Mouse (Mus musculus) 416B (cell line): ENCODE measurements at regions not wholly inside any gene's neighbourhood (a gene's known extent, or its start where the extent isn't known, plus 50 kb on each side); places are given as distances from the start of the nearest gene placed in this dataset.

Experiments
- DNase-seq: peaks from one replicate; pipeline ENCODE4 v3.0.0; 2011; ENCODE audit warnings: low read depth

DNA sequence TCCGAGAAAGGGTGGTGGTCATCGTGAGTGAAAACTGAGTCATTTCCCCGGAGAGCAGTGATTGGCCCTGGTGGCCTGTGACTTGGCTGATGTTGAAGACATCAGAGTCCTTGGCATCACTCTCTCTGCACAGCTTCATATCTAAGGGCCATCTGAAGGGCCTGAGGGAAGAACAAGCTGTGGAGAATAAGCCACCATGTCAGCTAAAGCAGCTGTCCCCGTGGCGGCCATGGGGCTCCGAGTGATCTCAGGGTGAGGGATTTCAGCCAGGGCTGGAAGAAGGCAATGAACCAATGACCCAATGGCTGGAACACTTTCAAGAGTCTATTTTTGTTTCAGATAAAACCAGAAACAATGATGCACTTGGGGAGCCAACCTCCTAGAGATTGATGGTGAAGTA is 62.2 kb downstream of the Ttc32 start:
- DNase-seq: no peak

DNA sequence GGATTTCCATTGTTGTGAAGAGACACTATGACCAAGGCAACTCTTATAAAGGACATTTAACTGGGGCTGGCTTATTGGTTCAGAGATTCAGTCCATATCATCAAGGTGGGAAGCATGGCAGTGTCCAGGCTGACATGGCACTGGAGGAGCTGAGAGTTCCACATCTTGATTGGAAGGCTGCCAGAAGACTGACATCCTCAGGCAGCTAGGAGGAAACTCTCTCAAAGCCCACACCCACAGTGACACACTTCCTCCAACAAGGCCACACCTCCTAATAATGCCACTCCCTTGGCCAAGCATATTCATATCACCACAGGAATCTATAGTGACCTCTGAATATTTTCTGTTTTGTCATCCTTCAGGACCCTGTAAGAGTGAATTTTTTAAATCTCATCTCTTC is 65.3 kb downstream of the Ttc32 start:
- DNase-seq: peak; percentile 46

DNA sequence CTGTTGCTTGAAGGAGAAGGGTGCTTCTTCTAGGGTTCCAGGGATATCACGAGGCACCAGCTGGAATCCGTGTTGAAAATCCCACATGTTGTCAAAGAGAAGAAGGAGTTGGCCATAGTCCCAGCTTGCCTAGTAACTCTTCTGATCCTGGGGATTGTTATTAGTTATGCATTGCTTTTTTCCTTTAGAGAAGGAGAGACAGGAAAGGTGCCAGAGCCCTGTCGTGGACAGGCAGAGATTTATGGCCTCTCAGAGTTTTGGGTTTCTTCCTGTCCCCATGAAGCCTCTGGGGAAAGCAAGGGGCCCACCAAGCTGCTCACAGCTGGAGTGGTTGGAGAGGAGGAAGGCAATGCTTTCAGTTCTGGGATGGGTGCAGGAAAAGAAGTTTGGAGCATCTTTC is 76.6 kb downstream of the Ttc32 start:
- no peak for DNase-seq

DNA sequence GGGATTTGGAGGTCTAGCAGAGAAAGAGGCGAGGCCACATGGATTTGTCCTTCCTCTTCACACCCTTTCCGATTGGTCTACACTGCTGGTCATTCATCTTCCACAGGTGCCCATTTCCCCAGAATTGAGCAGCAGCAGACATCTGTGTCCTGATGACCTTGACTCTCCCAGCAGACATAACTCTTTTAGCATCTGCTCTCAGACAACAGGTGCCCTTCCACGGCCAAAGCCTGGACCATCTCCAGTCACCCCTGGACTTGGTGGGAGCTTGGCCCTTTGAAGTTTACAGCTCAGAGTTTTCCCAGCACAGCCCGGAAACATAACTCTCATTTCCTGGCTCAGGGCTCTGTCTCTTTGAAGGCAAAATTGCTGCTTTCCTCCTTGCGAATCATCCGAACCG is 80.0 kb downstream of the Ttc32 start:
- no peak for DNase-seq

DNA sequence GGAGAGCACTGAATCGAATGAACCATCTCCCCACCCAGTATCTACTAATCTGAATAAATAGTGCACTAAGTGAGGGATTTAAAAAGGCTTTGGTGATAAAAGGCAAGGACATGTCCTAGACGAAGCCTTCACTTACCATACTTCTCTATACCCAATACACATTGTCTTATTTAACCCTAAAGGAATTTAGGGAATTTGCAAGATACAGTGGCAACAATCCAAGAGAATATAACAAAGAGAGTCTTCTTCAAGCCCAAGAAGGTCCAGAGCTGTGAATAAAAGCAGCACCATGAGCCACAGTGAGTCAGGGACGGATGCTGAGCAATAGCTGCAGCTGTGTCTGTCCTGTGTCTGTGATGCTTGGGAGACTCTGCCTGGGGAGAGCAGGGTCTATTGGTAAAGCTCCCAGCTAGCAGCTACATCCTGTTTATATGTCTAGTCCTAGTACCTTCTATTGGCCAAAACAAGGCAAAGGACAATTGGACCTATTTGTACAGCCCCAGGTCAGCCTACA is 82.4 kb downstream of the Ttc32 start:
- DNase-seq: no peak

DNA sequence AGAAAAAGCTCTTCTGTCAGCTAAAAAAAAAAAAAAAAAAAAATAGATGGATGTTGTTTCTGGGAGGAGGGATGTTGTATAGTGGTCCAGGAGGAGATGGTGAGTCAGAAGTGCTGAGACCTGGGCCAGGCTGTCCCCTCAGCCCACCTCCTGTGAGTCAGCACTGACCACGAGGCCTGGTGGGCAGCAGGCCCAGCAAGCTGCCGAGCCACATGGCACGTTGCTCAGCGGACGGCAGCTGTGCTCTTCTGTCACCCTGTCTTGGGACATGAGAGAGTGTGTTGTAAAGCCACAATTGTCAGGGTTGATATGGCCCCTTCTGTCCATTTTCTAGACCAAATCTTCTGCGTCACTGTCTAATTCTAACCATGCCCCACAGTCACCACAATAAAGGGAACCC is 83.9 kb downstream of the Ttc32 start:
- no peak for DNase-seq

DNA sequence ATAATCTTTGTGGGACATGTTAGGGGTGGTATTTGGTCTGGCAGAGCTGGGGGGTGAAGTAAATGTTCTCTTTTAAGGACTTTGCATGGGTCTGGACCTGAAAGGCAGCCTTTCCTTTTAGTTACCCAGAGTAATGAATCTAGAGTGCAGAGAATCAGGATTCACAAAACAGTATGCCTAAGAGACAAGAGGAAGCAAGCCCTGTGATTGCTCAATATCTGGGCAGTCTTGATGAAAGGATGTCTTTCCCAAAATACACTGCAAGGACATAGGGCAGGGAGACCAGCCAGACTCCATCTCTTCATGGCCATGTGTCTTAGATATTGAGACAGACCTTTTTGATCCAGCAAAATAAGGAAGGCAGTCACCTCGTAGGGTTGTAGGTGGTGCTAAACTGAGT is 84.3 kb downstream of the Ttc32 start:
- no peak for DNase-seq

DNA sequence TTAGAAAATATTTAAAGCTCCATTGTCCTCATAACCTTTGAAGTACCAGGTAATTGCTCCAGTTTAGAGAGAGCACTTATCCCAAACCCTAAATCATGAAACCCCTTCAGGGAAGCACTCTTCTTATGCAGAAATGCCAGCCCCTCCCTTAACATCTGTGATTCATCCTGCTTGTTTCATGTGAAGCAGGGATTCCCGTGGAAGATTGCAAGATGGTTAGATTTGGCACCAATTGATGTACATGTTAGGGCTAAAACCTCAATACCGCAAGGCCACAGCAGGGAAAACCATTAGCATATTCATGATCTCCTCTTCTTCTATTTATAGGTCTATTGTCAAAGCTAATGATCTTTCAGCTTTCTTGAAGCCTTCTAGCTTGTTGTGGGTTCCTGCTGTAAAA is 88.8 kb downstream of the Ttc32 start:
- no peak for DNase-seq

DNA sequence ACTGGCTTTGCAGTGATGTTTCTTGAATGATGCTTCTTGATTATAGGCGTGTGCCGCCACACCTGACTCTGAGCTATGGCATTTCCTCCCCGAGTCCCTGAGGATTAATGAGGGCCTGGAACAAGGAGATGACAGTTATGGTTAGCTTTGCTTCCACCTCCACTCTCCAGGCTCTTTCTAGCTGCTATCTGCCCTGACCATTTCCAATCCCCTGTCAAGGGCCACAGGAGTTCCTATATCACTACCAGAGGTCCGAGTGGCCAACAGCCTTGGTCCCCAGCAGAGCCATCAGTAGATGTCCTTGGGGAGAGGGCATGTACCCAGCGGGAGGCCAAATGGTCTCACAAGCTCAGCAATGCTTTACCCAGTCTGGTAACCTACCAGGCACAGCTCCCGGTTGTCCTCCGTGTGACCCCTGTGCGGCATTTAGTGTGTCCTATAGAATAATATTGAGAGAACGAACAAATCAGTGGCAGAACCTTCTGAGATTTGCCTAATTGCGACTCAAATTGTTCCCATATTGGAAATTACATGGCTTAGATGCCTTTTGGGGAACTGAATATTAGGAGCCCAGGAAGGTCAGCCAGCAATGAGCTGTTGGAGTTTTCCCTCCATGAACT is 98.2 kb downstream of the Ttc32 start:
- DNase-seq: no peak

DNA sequence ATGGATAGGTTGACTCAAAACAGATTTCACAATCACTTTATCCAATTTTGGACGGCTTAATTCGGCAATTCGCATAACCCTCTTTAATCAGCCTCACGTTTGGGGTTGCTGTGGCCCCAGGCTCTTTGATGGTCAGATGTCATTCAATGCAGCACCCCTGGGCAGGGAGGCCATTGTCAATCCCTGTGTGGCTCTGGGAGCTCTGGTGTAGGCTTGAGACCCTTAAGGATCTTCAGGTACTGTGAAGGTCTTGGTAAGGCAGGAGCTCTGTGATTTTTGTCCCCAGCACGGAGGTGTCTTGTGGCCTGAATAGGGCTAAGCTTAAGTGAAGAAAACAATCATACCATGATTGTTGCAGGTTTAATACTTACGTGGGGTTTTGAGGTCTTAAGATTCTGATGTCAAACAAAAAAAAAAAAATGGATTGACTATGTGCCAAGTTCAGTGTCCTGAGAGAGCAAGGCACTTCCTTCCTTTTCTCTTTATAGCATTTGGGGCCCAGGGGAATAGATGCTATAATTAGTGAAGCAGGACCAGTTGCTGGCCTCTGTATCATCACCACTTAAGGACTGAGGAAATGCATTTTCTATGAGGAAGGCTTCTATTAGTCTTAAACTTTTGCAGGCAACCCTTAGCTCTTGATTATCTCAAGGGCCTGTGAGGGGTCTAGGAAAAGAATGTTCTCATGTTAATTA is 98.9 kb downstream of the Ttc32 start:
- no peak for DNase-seq

DNA sequence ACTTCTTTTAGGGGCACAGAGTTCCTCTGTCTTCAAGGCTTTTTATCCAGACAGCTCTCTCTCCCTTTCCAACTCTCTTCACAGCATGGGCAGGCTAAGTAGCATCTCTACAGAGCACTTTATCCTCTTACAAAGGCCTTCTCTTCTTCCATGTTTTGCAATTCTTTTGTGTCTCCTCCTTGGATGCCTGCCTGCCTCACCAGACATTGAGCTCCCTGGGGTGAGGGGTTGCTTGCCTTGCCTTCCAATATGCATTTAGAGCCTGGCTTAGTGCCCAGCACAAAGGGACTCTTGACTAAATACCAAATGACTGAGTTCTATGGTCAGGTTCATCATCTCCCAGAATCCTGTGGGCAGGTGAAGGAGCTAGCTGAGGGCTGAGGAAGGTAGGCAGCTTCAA is 102.8 kb downstream of the Ttc32 start:
- no peak for DNase-seq

DNA sequence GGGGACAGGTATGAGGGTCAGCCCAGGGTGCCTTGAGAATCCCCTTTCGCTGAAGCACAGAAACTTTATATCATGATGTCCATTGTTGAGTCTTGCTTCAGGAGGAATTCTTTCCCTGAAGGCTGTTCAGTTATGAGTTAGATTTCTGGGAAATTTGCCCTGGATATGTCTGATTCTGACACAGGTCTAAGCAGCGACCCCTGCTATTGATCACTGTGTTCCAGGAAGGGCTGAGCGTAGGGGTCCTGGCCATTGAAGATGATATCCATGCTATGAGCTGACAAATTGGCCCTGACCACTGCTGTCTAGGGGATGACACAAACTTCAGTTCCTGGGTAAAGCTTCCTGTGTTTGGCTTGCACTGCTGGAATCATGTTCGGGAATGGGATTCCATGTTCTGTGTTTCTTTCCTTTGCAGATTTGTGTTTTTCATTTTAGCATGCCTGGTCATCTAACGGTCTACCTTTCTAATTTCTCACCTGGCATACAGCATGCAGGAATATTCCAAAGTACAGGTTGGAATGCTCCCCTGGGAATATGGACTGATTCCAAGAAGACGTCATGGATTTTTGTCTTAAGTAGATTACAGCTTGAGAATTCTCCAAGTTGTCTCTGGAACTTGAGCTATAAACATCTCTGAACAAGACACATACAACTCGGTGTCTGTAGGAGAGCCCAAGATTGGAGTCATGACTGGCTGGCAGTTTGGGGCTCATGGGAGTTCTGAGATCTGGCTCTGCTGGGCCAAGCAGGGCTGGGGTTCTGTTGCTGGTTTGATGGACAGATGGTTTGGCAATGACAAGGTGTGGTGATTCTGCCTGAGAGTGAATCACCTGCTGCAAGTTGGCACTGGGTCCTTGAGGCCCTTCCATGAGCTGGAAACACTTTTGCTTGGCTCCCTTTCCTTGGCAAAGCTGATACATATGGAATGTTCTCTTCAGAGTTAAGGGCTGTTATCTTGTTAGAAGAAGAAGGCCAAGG is 104.4 kb downstream of the Ttc32 start:
- DNase-seq: no peak

DNA sequence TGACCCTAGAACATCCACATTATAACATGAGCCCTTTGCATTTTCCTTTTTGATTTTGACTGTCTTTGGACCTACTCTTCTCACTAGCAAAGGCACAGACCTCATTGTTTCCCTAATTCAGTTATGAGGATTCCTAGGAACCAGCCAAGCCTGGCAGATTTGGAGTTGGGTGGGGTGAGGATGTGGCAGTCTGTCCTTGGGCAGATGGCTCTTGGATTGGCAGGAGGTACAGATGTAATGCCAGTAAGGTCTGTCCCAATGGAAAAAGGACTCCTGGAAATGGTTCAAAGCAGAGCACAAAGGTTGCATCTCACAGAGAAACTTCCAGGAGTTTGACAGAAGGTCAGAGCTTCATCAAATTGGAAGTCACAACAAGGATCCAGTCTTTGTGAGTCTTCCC is 121.2 kb downstream of the Ttc32 start:
- no peak for DNase-seq

DNA sequence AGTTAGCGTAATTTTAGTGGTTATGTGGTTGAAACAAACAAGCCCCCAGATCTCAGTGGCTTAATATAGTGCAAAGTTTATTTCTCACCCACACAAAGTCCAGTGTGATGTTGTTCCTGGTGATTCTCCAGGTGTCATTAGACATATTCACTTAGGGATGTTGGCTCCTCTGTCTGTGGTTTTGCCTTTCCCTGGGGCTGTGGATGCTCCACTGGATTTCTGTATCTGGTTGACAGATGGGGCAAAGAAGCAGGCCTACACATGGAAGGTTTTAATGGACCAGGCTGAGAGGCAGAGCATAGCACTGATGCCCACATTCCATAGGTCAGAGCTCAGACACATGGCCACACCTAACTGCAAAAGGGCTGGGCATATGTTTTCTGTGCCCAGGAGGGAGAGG is 121.6 kb downstream of the Ttc32 start:
- DNase-seq: no peak

DNA sequence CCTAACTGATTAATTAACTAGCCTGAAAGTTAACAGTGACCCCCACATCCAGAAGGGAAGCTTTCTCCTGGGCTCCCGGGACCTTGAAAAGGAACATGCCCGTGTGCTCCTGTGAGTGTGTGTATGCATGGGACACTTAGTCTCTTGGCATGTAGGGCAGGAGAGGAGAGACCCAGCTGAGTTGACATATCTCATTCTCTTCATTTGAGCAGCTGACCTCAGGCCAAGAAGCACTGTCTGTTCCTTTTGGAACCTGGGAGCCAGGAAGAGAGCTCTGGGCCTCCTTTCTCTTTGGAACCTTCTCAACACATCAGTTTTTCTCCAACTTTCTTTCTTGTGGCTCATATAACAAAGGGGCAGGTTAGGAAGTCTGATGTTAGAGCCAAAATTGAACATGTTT is 124.7 kb downstream of the Ttc32 start:
- no peak for DNase-seq

DNA sequence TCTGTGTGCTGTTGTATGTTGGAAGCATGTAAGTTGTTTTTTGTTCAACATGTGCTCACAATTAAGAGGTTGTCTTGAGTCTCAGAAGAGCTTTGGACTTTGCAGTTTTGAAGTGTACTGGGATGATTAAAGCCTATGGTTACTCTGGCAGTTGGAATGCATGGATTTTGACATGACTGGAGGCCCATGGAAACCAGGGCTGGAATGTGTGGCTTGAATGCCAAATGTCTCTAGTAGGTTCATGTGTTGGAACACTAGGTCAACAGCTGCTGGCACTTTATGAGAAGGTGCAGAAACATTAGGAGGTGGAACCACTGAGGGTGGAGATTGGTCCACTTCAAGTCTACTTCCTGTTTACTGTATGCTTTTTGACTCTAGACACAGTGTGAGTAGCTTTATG is 127.0 kb downstream of the Ttc32 start:
- DNase-seq: no peak

DNA sequence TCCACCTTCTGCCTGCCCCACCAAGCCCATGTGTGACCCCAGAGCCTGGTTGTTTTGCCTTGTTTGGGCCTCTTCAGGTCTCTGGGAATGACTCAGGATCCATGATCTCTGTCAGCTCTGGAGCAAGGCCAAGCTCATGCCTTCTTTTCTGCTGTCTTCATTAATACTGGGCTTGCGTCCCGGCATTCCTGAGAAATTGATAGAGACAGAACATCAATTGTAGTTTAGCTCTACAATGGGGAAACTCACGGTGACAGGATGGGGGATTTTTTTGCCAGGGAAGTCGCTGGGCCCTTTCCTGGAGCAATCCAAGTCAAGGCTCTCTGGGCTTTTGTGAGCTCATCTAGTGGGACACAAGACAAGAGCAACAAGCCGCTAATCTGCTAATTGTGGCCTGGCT is 129.0 kb downstream of the Ttc32 start:
- DNase-seq: no peak

DNA sequence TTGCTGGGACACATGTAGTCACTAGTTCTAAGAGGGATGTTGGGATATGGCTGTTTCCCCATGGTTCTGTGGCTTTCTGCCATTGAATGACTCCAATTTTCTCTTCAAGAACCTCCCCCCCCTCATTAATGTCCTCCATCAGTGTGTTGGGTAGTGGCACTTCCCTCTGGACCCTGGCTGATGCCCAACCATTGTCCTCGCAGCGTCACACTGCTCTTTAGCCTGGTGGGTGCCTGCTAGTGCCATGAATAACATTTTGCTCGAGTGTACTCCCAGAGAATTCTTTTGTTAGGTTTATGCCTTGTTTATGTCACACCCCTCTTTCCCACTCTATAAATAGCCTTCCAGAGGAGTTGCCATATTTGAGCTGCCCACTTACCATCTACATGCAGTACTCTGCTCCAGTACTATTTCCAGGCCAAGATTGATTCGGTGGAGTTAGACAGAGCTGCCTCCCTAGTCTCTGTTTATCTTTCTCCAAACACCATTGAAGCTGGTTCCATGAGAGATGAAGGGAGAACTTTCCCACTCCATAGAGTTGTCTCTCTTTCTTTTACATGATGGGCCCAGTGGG is 135.7 kb downstream of the Ttc32 start:
- DNase-seq: no peak

DNA sequence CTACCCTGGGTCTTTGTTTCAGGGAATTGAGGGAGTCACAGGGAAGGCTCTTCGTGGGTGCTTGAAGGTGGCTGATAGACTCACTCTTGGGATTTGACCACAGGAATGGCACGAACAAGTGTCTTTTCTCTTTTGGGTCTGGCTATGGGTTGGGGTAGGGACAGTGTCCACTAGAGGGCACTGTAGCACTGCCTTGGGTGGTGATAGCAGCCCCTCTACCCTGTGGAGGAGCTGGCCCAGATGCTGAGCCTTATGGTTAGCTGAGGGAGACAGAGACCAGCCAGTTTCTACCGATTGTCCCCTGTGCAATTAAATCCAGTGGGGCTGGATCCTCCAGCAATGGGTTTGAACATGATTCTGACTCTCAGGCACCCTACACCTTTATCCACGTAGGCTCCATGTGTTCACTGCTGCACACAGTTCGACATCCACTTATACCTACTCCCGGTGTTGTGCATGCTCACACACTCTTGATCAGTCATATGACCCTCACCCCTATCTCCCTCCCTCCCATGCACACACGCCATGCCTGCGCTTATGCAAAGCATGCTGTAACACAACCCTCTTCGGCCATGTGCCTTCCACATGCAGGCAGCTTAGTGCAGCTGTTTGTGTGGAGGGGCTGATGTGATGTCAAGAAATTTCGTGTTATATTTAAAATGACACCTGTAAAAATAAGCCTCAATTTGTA is 136.6 kb downstream of the Ttc32 start:
- peak; percentile 17 for DNase-seq

DNA sequence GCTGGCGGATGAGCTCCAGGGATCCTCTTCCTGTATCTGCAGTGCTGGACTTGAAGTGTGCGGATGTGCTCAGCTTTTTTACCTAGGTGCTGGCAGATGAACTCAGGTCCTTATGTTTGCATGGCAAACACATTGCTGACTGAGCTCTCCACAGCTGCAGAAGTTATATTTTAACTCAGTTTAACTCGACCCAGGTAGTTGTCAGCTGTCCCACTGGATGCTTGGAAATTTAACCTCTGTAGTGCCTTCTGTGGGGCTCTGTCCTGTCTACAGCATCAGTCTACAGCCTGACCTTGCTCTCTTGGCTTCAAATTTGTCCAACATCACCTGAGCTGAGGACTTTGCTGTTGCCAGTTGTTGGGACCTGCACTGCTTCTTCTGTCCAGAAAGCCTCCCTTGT is 139.2 kb downstream of the Ttc32 start:
- DNase-seq: no peak

DNA sequence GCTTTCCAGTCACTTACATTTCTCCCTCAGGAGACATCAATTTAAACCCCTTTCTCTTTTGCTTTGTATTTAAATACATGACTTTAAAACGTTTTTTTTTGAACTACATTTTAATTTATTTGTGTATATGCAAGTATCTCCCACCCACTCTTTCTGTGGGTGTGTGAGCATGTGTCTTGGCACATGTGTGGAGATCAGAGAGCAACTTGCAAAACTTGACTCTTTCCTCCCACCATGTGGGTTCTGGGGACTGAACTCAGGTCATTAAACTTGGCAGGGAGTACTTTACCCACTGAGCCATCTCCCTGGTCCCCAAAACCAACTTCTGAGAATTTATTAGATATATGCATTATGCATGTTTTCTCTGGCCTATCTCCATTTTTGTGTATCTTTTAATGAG is 143.9 kb downstream of the Ttc32 start:
- DNase-seq: no peak

DNA sequence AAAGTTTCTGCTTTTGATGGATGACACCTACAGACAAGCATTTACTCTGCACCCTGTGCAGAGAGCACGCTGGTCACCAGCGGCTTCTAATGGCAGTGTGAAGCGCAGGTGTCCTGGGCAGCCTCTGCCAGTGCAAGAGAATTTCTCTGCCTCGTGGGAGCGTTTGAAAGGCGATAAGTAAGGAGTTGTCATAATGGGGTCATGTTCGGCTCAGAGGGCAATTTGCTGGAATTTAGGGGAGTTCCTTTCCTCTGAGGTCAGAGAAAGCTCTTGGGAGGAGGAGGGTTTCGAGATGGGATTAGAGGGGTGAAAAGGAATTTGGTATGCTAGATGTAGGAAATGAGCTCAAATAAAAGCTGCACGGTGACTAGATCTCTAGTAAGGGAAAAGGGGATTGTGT is 144.5 kb downstream of the Ttc32 start:
- no peak for DNase-seq
